Mouse (Mus musculus): ENCODE results near the gene Polm. TPM values are rescaled to one million over a fixed set of nuclear protein-coding genes. Genes with fewer than 3 reads are reported as not detected.
A peak's percentile ranks its signal among the peaks of the same experiment; 100 is the strongest.

Polm gene
- polyA plus RNA-seq, 1 experiment from 2014 or later, result 10.0 TPM

GRCm38 (mm10) chr11:5799621-5800490 is 38.0 kb downstream of the Polm start:
- DNase-seq (ENCODE audit: low spot score), result no peak
- no peak overlapping the region for H3K4me3 ChIP-seq
- WGBS, result 94% methylated on average over 17 of the region's 17 CpGs
- no peaks in the 10 kb centered on the region for H3K27me3 ChIP-seq (replicated peaks; ENCODE audit: low read depth, poor library complexity, severe bottlenecking)
- peaks cover 24% of the 10 kb centered on the region for H3K4me1 ChIP-seq
- H3K36me3 ChIP-seq (replicated peaks), result peaks cover 70% of the 10 kb centered on the region
- H3K9me3 ChIP-seq, result no peaks in the 10 kb centered on the region
- H3K27ac ChIP-seq (replicated peaks), result no peak overlapping the region

GRCm38 (mm10) chr11:5797928-5798327 is 39.9 kb downstream of the Polm start:
- Histone ChIP-seq H3K4me1 (peaks cover 9% of the 10 kb centered on the region), H3K27ac (replicated peaks) (no peak overlapping the region), H3K4me3 (no peak overlapping the region), H3K9me3 (no peaks in the 10 kb centered on the region), H3K27me3 (replicated peaks; ENCODE audit: low read depth, poor library complexity, severe bottlenecking) (no peaks in the 10 kb centered on the region), H3K36me3 (replicated peaks) (peaks cover 87% of the 10 kb centered on the region)
- 92% methylated on average over 5 of the region's 5 CpGs for WGBS
- no peak for DNase-seq (ENCODE audit: low spot score)

GRCm38 (mm10) chr11:5797371-5797770 is 40.4 kb downstream of the Polm start:
- no peak for DNase-seq (ENCODE audit: low spot score)
- no peak overlapping the region for H3K4me3 ChIP-seq
- 0 out of 2 replicates have a peak, but pooled peaks cover 4% of the 10 kb centered on the region for H3K4me1 ChIP-seq
- no peaks in the 10 kb centered on the region for H3K27me3 ChIP-seq (replicated peaks; ENCODE audit: low read depth, poor library complexity, severe bottlenecking)
- 77% methylated on average over 11 of the region's 11 CpGs for WGBS
- H3K9me3 ChIP-seq, result no peaks in the 10 kb centered on the region
- H3K36me3 ChIP-seq (replicated peaks), result peaks cover 93% of the 10 kb centered on the region
- H3K27ac ChIP-seq (replicated peaks), result 0 out of 2 replicates have a peak overlapping the region, but pooled peaks have one; percentile 11

GRCm38 (mm10) chr11:5796939-5797338 is 40.9 kb downstream of the Polm start:
- H3K4me3 ChIP-seq, result no peak overlapping the region
- no peaks in the 10 kb centered on the region for H3K9me3 ChIP-seq
- WGBS, result 86% methylated on average over 15 of the region's 15 CpGs
- H3K27ac ChIP-seq (replicated peaks), result no peak overlapping the region
- no peaks in the 10 kb centered on the region for H3K27me3 ChIP-seq (replicated peaks; ENCODE audit: low read depth, poor library complexity, severe bottlenecking)
- no peak for DNase-seq (ENCODE audit: low spot score)
- H3K36me3 ChIP-seq (replicated peaks), result peaks cover 97% of the 10 kb centered on the region
- 0 out of 2 replicates have a peak, but pooled peaks cover 2% of the 10 kb centered on the region for H3K4me1 ChIP-seq

GRCm38 (mm10) chr11:5795706-5796105 is 42.1 kb downstream of the Polm start:
- H3K27me3 ChIP-seq (replicated peaks; ENCODE audit: low read depth, poor library complexity, severe bottlenecking), result no peaks in the 10 kb centered on the region
- 93% methylated on average over 7 of the region's 7 CpGs for WGBS
- no peak for DNase-seq (ENCODE audit: low spot score)
- no peaks in the 10 kb centered on the region for H3K9me3 ChIP-seq
- H3K4me3 ChIP-seq, result no peak overlapping the region
- H3K36me3 ChIP-seq (replicated peaks), result peaks cover 96% of the 10 kb centered on the region
- no peaks in the 10 kb centered on the region for H3K4me1 ChIP-seq
- H3K27ac ChIP-seq (replicated peaks), result no peak overlapping the region

- H3K9me3 ChIP-seq, result no peaks in the 10 kb centered on the region
- H3K4me1 ChIP-seq, result no peaks in the 10 kb centered on the region
- DNase-seq (ENCODE audit: low spot score), result no peak
- 93% methylated on average over 9 of the region's 9 CpGs for WGBS
- H3K27me3 ChIP-seq (replicated peaks; ENCODE audit: low read depth, poor library complexity, severe bottlenecking), result no peaks in the 10 kb centered on the region
- H3K4me3 ChIP-seq, result no peak overlapping the region
- H3K27ac ChIP-seq (replicated peaks), result no peak overlapping the region
- H3K36me3 ChIP-seq (replicated peaks), result peaks cover 96% of the 10 kb centered on the region
Measured at GRCm38 (mm10) chr11:5795290-5795689, 42.5 kb downstream of the Polm start.

GRCm38 (mm10) chr11:5790431-5790830 is 47.4 kb downstream of the Polm start:
- WGBS, result 95% methylated on average over 1 of the region's 1 CpGs

GRCm38 (mm10) chr11:5789754-5790333 is 48.0 kb downstream of the Polm start:
- H3K4me3 ChIP-seq, result peak overlapping the region; percentile 93

More at GRCm38 (mm10) chr11:5790431-5790830, 47.4 kb downstream of the Polm start:
- peaks cover 53% of the 10 kb centered on the region for H3K36me3 ChIP-seq (replicated peaks)
- no peak overlapping the region for H3K27ac ChIP-seq (replicated peaks)
- H3K4me1 ChIP-seq, result peaks cover 25% of the 10 kb centered on the region
- H3K9me3 ChIP-seq, result no peaks in the 10 kb centered on the region
- DNase-seq (ENCODE audit: low spot score), result no peak
- H3K27me3 ChIP-seq (replicated peaks; ENCODE audit: low read depth, poor library complexity, severe bottlenecking), result no peaks in the 10 kb centered on the region
- no peak overlapping the region for H3K4me3 ChIP-seq

GRCm38 (mm10) chr11:5789071-5789753 is 48.6 kb downstream of the Polm start:
- H3K27me3 ChIP-seq (replicated peaks; ENCODE audit: low read depth, poor library complexity, severe bottlenecking), result no peaks in the 10 kb centered on the region
- H3K4me1 ChIP-seq, result peaks cover 25% of the 10 kb centered on the region
- H3K36me3 ChIP-seq (replicated peaks), result peaks cover 41% of the 10 kb centered on the region
- no peaks in the 10 kb centered on the region for H3K9me3 ChIP-seq
- no peak for DNase-seq (ENCODE audit: low spot score)
- H3K27ac ChIP-seq (replicated peaks), result peak overlapping the region; percentile 93
- peak overlapping the region; percentile 93 for H3K4me3 ChIP-seq
- 82% methylated on average over 6 of the region's 6 CpGs for WGBS

More at GRCm38 (mm10) chr11:5789754-5790333, 48.0 kb downstream of the Polm start:
- no peaks in the 10 kb centered on the region for H3K27me3 ChIP-seq (replicated peaks; ENCODE audit: low read depth, poor library complexity, severe bottlenecking)
- H3K27ac ChIP-seq (replicated peaks), result peak overlapping the region; percentile 93; the same call in 1 of the 2 replicates
- peaks cover 25% of the 10 kb centered on the region for H3K4me1 ChIP-seq
- DNase-seq (ENCODE audit: low spot score), result no peak
- H3K9me3 ChIP-seq, result no peaks in the 10 kb centered on the region
- peaks cover 48% of the 10 kb centered on the region for H3K36me3 ChIP-seq (replicated peaks)
- 92% methylated on average over 3 of the region's 3 CpGs for WGBS

- H3K27ac ChIP-seq (replicated peaks), result peak within 1 kb of the TSS; percentile 93
- peak; percentile 97 for DNase-seq (ENCODE audit: low spot score)
- peaks cover 25% of the 10 kb centered on the region for H3K4me1 ChIP-seq
- under 1% methylated on average over 74 of the region's 74 CpGs for WGBS
- H3K9me3 ChIP-seq, result no peaks in the 10 kb centered on the region
- peak within 1 kb of the TSS; percentile 93 for H3K4me3 ChIP-seq
- H3K27me3 ChIP-seq (replicated peaks; ENCODE audit: low read depth, poor library complexity, severe bottlenecking), result no peaks in the 10 kb centered on the region
- H3K36me3 ChIP-seq (replicated peaks), result peaks cover 33% of the 10 kb centered on the region
Measured at GRCm38 (mm10) chr11:5788056-5789014, 49.5 kb downstream of the Polm start, which contains the start of gene Dbnl. Gene Dbnl (plus strand): TSS chr11:5788488.

- Histone ChIP-seq H3K36me3 (replicated peaks) (peaks cover 28% of the 10 kb centered on the region), H3K4me3 (peak overlapping the region; percentile 93), H3K4me1 (peaks cover 25% of the 10 kb centered on the region), H3K9me3 (no peaks in the 10 kb centered on the region), H3K27ac (replicated peaks) (peak overlapping the region; percentile 93), H3K27me3 (replicated peaks; ENCODE audit: low read depth, poor library complexity, severe bottlenecking) (no peaks in the 10 kb centered on the region)
- DNase-seq (ENCODE audit: low spot score), result no peak
- 42% methylated on average over 8 of the region's 8 CpGs for WGBS
Measured at GRCm38 (mm10) chr11:5787671-5788055, 50.2 kb downstream of the Polm start.
